Mouse (Mus musculus): ENCODE results near the gene Tbx6.
A peak's percentile ranks its signal among the peaks of the same experiment; 100 is the strongest.

The Tbx6 gene

DNA sequence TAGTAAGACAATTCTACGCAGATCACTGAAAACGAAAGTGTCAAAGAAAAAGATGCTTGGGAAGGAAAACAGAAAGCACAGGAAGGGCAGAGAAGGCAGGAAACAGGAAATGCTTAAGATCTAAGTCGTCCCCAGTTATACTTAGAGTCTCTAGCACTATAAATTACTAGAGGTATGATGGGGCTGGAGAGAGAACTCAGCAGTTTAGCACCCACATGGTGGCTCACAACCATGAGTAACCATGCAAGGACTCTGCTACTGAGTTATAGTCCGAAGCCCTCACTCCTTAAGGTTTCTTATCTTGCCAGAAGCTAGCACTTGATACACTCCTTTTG lies 13.0 kb downstream of the Tbx6 start:
- no peak for DNase-seq (ENCODE audit: low spot score)

DNA sequence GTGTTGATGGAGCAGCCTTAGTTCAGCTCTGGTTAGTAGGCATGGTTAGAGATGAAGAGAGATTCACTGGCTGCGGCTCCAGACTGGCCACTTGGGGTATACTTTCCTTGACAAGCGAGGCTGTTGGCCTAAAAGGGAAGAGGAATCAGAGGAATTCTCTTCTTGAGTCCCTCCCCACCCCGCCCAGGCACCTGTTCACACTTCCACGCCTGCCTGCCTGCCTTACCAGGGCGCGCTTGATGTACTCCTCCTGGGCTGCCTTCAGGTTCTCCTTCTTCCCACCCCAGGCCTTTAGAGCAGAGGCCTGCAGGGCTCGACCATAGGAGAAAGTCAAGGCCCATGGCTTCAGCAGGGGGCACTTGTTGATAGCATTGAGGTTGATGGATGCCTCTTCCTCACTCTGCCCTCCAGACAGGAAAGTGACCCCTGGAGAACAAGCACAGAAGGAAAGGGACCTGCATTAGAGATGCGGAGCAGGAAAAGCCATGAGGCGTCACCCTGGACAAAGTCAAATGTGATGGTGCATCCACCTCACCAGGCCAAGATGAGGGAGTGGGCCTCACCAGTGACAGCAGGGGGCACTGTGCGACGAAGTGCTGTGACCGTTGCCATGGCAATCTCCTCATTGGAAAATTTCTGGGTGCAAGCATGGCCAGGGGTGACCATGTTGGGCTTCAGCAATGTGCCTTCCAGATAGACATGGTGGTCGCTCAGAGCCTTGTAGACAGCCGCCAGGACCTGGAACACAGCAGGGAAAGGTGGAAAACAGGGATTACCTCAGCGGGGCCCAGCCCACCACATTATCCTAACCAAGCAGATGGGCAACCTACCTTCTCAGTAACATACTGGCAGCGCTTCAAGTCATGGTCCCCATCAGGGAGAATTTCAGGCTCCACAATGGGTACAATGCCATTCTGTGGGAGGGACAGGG lies 14.4 kb downstream of the Tbx6 start:
- no peak for DNase-seq (ENCODE audit: low spot score)

DNA sequence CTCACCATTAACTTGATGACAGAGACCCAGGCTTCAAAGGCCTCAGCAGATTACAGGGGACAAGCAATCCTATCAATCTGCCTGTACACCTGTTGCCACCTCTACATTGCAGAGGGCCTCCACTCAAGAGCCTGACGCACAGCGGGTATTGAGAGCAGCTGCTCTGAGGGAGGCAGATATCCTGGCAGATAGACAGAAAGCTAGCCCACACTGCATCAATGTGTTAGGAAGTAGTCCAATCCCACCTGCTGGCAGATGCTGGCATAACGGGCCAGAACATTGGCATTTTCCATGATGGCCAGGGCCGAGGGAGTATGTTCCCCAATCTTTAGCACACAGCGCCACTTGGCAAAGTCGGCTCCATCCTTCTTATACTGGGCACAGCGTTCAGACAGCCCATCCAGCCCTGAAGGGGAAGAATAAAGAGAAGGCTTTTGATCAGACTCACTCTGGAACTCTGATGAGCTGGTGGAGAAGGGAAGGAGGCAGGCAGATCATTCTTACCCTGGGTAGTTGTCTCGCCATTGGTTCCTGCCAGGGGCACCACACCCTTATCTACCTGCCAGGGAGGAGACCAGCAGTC lies 15.2 kb downstream of the Tbx6 start:
- DNase-seq (ENCODE audit: low spot score) = no peak

DNA sequence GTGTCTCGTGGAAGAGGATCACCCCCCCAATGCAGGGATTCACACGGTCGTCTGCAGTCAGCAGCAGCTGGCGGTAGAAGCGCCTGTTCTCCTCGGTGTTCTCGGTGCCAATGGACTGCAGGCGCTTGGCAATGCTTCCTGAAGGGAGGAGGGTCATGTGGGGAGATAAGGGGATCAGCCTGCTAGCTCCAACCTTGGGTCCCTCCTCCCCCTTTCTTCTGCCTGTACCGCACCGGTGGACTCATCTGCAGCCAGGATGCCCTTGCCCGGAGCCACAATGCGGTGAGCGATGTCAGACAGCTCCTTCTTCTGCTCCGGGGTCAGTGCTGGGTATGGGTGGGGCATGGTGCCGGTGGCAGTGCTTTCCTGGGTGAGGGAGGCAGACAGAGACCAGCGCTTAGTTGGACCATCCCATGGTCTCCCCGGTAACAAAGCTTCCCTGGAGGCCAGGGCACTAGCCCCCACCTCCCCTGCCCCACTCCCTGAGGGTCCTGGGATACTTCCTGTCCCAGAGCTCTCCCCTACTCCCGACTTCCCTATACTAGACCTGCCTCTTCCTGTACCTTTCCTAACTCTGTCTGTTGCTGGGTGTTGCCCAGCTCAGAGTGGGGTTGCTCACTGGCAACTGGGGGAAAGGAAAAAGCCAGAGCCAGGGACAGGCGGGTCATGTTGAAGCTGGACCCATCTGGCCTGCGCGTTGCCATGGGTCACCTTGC lies 16.3 kb downstream of the Tbx6 start, which contains the start of gene Fam57b:
Gene Fam57b, plus strand, starts transcription at position 258 of the 716 bp plus-strand sequence.
- no peak for DNase-seq (ENCODE audit: low spot score)

DNA sequence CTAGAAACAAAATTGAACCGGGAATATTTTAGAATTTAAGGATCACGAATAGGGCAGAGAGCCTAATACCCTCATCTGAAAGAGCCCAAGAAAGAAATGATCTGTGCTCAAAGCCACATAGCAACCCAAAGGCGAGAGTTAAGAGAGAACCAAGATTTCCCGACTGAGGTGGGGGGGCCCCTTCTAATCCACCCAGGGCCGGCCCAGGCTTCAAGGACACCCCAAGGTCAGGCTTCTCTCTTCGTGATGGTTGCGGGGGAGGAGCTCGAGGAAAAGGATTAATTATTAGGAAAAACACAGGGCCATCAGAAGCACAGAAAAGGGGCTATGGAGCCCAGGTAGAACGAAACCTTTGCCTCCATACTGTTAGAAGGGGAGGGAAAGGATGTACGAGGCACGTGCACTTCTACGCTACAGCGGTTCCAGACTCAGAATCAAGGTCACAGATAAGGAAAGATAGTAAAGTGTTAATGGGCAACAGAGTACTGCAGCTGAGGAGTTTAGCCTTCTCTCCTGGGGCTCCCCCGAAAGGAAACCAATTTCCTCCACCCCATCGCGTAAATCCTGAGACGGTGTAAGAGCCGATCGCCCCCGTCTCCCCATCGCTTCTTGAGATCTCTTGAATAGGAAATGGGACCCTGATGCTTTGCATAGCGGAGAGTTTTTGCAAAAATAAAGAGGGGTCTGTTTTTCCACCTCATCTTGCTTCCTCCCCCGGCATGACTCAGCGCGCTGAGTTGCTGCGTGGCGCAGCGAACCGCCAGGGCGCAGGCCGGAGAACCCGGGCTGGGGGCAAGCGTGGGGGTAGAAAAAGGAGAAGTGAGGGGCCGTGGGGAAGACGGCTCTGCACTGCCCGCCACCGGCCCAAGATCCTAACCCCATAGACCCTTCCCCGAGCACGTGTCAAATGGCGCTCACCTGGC lies 17.1 kb downstream of the Tbx6 start:
- no peak for DNase-seq (ENCODE audit: low spot score)

DNA sequence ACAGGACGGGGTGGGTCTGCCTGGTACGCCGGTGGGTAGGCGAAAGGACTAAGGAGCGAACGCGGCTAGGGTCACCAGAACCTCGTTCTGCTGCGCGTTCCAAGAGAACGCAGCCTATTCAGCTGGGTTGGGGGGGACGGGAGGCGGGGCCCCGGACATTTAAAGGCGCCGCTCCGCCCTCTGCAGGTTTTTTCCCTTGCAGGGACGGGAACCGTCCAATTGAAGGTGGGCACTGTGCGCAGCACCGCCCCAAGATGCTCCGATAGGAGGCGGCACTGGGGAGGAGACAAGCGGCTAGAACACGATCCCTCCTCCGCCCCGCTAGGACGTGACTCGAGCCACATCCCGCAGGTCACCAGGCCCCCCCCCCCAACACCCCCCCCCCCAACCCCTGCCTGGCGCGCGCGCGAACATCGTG lies 17.8 kb downstream of the Tbx6 start:
- DNase-seq (ENCODE audit: low spot score) = peak; percentile 99

DNA sequence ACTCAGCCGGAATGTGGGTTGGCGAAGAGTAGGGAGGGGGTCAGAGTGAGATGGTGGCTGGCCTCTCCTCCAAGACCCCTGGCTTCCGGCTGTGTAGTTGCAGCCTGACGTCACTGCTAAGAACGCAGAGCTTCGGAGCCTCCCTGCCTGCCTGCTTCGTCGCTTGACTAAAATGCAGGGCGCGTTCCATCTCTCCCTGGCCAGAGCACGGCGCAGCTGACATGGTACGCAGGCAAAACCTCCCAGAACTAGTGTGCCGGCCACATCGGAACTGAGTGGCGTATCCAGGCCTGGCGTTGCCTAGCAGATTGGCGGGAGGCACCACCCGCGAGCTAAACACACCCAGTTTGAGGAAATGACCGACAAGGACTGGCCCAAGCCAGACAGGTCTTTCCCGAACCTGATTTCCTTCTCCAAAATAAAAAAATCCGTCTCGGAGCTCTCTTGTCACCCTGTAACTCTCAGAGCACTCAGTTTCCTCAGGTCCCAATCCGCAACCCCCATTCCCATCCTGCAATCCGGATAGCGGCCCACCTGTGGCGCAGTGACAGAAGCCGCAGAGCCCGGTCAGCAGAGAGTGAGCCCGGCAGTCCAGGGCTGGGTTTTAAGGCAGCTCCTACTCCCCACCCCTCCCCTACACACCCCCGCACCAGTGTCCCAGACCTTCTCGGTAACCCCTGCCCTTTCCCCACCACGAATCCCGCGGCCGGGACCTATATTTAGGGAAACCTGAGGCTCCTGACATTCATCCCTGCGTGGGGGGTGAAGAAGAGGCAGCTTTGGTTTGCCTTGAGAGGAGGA lies 18.4 kb downstream of the Tbx6 start:
- no peak for DNase-seq (ENCODE audit: low spot score)

DNA sequence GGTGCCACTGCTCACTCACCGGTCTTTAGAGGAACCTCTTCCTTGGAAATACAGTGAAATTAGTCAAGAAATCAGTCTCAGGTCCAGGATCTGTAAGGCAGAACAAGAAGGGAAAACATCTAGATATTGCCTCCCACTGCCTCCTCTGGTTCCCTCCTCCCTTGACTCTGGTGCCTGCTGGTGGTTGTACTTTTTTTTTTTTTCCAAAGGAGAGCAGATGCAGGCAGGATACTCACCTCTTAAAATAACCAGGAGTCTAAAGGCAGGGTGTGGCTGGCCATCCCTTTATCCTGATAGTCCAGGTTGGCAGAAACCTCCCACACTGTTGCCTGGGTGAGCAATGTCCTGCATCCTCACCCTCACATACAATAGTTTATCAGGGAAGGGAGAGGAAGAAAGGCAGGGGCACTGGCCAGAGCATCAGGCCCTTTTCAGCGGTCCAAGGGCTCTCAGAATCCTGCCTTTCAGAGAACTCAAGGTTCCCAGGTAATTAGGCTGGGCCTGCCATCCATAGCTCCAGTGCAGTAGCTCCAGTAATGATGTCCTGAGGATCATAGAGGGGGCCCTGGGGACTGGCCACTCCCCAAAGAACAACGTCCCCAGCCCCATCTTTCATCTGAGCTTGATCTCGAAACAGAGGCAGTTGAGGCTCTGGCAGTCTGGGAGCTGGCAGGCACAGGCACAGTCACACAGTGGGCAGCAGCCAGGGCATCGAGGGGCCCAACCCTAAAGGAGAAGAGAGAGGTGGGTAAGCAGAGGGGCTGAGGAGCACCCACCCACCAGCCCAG lies 19.2 kb downstream of the Tbx6 start:
- no peak for DNase-seq (ENCODE audit: low spot score)

DNA sequence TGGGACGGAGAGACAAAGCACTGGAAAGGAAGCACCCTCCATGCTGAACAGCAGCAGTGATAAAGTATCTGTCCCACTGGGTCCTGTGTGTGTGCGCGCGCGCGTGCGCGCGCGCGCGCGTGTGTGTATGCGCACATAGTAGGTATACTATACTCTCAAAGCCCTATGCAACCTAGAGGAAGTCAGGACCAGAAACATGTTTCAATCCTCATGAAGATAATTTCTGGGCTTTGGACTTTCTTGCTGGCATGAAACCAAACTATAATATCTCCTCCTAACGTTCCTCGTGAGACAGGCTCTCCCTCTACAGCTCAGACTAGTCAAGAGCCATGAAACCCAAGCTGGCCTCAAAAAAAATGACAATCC lies 19.8 kb downstream of the Tbx6 start:
- DNase-seq (ENCODE audit: low spot score) = no peak

DNA sequence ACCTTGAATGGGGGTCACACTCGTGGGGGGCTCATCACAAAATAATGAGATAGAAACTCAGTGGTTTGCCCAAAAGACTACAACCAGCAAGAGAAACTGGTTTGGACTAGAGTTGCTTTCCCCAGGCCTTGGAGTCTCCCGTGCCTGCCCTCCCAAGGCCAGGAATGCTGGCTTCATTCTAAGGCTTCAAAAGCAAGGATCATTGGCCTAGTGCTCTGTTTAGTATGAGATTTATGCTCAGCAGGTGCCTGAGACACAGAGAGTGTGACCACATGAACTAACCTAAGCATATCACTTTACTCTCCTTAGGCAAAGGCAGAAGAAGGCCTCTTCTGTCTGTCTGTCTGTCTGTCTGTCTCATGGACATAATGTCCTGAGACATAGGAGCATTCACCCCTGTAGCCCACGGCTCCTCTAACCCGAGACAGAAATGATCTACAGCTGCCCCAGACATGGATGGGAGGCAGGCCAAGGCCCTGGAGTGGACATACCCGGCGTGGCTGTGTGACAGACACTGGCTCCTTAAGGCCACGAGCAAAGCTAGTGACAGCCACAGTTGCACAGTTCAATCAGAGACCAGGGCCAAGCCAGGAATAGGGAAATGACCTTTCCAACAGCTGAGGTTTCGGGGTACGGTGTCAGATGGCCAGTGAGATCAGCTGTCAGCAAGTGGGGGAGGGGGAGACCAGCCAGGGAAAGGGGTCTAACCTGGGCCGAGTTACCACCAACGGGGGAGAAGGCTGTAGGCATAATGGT lies 21.0 kb downstream of the Tbx6 start:
- DNase-seq (ENCODE audit: low spot score) = no peak

DNA sequence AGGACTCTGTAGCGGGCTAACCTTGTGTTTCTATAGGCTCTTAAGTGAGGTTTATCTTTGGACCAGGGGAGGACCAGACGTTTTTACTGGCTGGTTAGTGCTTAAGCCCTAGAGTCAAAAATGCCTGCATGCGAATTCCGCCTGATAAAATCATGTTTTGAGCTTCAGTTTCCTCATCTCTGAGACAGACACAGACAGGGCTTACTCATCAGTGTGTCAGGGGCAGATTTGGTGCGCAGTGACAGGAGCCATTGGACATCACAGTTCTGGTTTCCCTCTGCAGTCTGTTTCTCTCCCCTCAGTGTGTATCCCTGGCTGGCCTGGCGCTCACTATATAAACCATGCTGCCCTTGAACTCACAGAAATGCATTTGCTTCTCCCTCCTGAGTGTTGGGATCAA lies 21.9 kb downstream of the Tbx6 start:
- DNase-seq (ENCODE audit: low spot score) = no peak

DNA sequence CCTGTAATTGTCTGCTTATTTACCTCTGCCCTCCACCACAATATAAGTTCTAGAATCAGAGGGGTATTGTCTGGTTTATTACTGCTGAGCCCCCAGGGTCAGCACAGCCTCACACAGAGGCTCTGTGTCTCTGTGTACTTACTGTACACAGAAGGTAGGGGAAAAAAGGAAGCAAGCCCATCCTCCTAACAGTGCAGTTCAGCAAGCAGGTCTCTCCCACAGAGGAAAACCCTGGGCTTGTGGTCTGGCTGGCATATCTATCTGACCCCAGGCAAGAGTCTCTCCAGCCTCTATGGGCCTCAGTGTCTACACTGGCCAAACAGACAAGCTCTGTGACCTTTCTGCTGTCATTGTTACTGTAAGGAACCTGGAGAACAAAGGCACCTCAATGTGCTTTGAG lies 22.5 kb downstream of the Tbx6 start:
- no peak for DNase-seq (ENCODE audit: low spot score)

DNA sequence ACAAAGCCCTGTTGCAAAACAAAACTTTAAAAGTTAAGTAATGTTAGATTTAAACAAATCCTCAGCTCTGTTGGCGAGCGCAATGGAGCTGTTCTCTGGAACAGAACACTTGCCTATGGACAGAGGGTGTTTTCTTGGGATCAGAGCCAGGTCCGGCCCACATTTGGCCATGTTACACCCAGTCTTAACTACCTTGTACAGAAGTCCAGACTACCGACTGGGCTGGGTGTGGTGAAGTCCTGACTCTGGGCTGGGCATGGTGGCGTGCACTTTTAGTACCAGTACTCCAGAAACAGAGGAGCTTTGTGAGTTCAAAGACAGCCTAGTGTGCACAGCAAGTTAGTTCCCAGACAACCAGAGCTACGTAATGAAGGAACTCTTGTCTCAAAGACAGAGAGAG lies 25.7 kb downstream of the Tbx6 start:
- DNase-seq (ENCODE audit: low spot score) = peak; percentile 71

DNA sequence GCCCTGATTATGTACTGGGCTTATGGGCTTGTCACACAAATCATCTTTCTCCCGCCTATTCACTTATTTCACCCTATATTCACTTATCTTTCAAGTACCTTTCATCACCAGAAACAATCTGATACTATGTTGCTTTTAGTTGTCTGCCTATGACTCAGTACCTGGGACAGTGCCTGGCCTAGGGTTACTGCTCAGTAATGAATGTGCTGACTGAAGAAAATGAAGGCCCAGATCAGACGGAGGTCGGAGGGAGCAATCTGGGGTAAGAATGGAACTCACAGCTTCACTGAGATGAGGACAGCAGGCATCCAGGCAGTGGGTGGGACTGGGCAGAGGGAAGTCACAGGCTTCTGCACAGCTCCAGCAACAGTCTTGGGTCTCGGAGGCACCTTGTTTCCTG lies 26.1 kb downstream of the Tbx6 start:
- DNase-seq (ENCODE audit: low spot score) = no peak

DNA sequence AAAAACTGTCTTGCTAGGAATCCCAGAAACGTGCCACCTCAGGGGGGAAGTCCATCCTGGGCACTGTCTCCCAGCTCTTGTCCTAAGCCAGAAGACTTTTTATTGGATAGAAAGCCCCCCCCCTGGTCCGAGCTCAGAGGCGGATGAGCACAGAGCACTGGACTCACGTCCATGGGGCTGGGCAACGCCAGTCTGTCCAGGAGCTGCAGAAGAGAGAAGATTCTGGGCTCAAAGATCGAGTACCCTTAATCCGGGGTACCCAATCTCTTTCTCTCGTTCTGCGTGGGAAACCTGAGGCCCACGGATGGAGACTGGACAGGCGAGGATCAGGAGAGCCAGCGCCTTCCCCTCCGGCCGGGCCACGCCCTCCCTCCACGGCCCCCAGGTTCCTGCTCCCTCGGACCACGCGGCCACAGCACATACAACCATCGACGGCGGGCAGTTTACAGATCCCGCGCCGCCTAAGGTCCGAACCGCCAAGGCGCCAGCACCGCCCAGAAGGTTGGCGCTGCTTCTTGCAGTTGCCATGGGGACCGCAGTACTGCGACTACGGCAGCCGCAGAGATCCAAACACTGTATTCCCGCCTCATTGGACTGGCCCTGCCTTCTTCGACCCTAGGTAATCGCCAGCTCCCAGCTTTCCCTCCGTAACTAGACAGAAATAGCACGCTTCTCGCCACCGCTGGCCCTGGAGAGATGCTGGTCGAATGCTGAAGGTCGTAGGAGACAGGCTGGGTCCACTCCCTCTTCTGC lies 27.6 kb downstream of the Tbx6 start:
- DNase-seq (ENCODE audit: low spot score) = peak; percentile 87

DNA sequence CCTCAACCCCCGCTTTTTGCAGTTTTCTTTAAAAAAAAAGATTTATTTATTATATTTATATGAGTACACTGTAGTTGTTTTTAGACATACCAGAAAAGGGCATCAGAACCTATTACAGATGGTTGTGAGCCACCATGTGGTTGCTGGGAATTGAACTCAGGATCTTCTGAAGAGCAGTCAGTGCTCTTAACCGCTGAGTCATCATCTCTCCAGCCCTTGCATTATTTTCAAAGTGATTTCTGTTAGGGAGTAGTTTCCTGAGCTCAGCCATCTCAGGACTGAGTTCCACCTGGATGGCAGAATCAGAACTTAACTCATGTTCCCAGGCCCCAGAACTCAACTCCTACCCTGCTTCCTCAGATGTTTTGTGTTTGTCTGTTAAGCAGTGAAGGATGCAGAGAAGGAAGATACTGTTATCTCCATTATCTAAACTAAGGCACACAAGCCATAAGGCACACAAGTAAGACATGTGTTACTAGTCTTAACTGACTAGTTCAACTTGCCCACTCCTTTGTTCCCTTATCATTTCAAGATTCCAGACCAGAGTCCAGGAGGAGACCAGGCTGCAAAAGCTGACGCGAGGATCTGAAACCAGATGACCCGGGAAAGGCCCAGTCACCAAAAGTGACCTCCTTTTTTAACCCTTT lies 28.6 kb downstream of the Tbx6 start:
- no peak for DNase-seq (ENCODE audit: low spot score)

DNA sequence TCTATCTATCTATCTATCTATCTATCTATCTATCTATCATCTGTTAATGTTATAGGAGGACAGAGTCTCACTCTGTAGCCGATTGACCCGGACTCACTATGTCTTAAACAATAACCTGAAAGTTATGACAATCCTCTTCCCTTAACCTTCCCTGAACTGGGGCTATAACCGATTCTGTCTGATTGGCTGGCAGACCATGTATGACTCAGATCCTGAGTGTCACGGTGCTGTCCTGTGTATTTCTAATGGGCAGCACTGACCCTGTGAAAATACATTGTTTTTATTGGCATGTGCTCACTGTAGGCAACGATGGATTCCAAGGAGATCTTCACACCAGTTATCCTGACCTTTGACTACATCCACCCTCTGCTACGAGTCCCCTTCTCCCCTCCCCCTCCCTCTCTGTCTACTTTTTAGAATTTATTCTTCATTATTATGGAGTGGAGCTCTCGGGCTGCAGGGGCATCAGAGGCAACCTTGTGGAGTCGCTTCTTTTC lies 34.5 kb downstream of the Tbx6 start:
- no peak for DNase-seq (ENCODE audit: low spot score)

DNA sequence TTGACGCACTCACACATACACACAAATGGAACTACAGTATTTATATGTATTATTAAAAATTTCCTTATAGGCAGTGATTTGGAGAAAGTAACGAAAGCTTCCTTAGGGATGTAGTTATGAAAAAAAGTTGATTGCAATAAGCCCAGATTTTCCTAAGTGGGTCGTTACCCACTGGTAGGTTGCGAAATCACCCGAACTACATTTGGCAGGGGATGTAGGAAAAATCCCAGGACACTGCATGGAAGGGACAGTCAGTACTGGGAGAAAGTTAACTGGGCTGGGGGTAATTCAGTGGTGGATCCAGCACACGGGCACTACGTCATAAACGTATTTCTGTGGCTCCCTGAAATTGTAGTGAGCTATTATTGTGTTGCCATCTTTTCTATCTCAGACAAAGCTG lies 35.2 kb downstream of the Tbx6 start:
- peak; percentile 47 for DNase-seq (ENCODE audit: low spot score)
